Mouse (Mus musculus): ENCODE data around the gene Adcy4. TPM values are rescaled to one million over a fixed set of nuclear protein-coding genes. Genes with fewer than 3 reads are reported as not detected.
A peak's percentile ranks its signal among the peaks of the same experiment; 100 is the strongest.

Adcy4 gene
- polyA plus RNA-seq, 1 experiment: 0.02 TPM

- Histone ChIP-seq H3K36me3 (ENCODE audit: control insufficient read depth, insufficient read depth) (no peaks in the 10 kb centered on the region), H3ac (ENCODE audit: control insufficient read depth, insufficient read length, low read depth) (peak within 1 kb of the TSS; percentile 77), H3K79me3 (ENCODE audit: low read depth) (no peaks in the 10 kb centered on the region), H3K79me2 (ENCODE audit: control insufficient read depth, insufficient read depth) (no peaks in the 10 kb centered on the region), H3K27me3 (ENCODE audit: control insufficient read depth, insufficient read depth, insufficient read length) (no peaks in the 10 kb centered on the region), H3K4me3 (ENCODE audit: insufficient read depth, poor library complexity, severe bottlenecking) (peak within 1 kb of the TSS; percentile 23)
- TF ChIP-seq MAX (IDR thresholded peaks at IDR 0.05) (no peak), CEBPB (IDR thresholded peaks at IDR 0.05; ENCODE audit: low read depth) (peak; percentile 4)
Measured at GRCm38 (mm10) chr14:55822991-55823762, 39.3 kb upstream of the Adcy4 start, which contains the start of gene Nfatc4. Nfatc4 (plus strand) TSS chr14:55823144.

GRCm38 (mm10) chr14:55822435-55822990 is 38.6 kb upstream of the Adcy4 start:
- no peak for TF ChIP-seq FOSL1 (IDR thresholded peaks at IDR 0.05; ENCODE audit: insufficient read depth, low read length, poor library complexity, severe bottlenecking)
- TF ChIP-seq MYOG (IDR thresholded peaks at IDR 0.05; ENCODE audit: control insufficient read depth, extremely low read depth, insufficient read length): no peak
- no peak for TF ChIP-seq CEBPB (IDR thresholded peaks at IDR 0.05; ENCODE audit: low read depth)
- peak; percentile 93 for TF ChIP-seq CTCF (IDR thresholded peaks at IDR 0.05; ENCODE audit: control insufficient read depth, insufficient read depth, insufficient read length)
- no peak for TF ChIP-seq MYOD1 (IDR thresholded peaks at IDR 0.05; ENCODE audit: control insufficient read depth, insufficient read length, low read depth)
- TF ChIP-seq USF1 (IDR thresholded peaks at IDR 0.05; ENCODE audit: low read depth): no peak
- peak; percentile 53 for TF ChIP-seq MAX (IDR thresholded peaks at IDR 0.05)
- no peak overlapping the region for H3ac ChIP-seq (ENCODE audit: control insufficient read depth, insufficient read length, low read depth)
- H3K4me3 ChIP-seq (ENCODE audit: insufficient read depth, poor library complexity, severe bottlenecking): no peak overlapping the region
- no peaks in the 10 kb centered on the region for H3K79me3 ChIP-seq (ENCODE audit: low read depth)
- H3K36me3 ChIP-seq (ENCODE audit: control insufficient read depth, insufficient read depth): no peaks in the 10 kb centered on the region
- no peaks in the 10 kb centered on the region for H3K27me3 ChIP-seq (ENCODE audit: control insufficient read depth, insufficient read depth, insufficient read length)
- H3K79me2 ChIP-seq (ENCODE audit: control insufficient read depth, insufficient read depth): no peaks in the 10 kb centered on the region

GRCm38 (mm10) chr14:55820576-55820975 is 36.7 kb upstream of the Adcy4 start:
- Histone ChIP-seq H3K79me2 (ENCODE audit: control insufficient read depth, insufficient read depth) (no peaks in the 10 kb centered on the region), H3K36me3 (ENCODE audit: control insufficient read depth, insufficient read depth) (no peaks in the 10 kb centered on the region), H3ac (ENCODE audit: control insufficient read depth, insufficient read length, low read depth) (no peak overlapping the region), H3K4me3 (ENCODE audit: insufficient read depth, poor library complexity, severe bottlenecking) (no peak overlapping the region), H3K27me3 (ENCODE audit: control insufficient read depth, insufficient read depth, insufficient read length) (no peaks in the 10 kb centered on the region), H3K79me3 (ENCODE audit: low read depth) (no peaks in the 10 kb centered on the region)
- TF ChIP-seq MYOD1 (IDR thresholded peaks at IDR 0.05; ENCODE audit: control insufficient read depth, insufficient read length, low read depth) (no peak), MYOG (IDR thresholded peaks at IDR 0.05; ENCODE audit: control insufficient read depth, extremely low read depth, insufficient read length) (no peak), CTCF (IDR thresholded peaks at IDR 0.05; ENCODE audit: control insufficient read depth, insufficient read depth, insufficient read length) (no peak), FOSL1 (IDR thresholded peaks at IDR 0.05; ENCODE audit: insufficient read depth, low read length, poor library complexity, severe bottlenecking) (no peak), MAX (IDR thresholded peaks at IDR 0.05) (no peak), CEBPB (IDR thresholded peaks at IDR 0.05; ENCODE audit: low read depth) (no peak), USF1 (IDR thresholded peaks at IDR 0.05; ENCODE audit: low read depth) (no peak)

- no peaks in the 10 kb centered on the region for H3K27me3 ChIP-seq (ENCODE audit: control insufficient read depth, insufficient read depth, insufficient read length)
- H3K79me3 ChIP-seq (ENCODE audit: low read depth): no peaks in the 10 kb centered on the region
- H3K36me3 ChIP-seq (ENCODE audit: control insufficient read depth, insufficient read depth): no peaks in the 10 kb centered on the region
- H3ac ChIP-seq (ENCODE audit: control insufficient read depth, insufficient read length, low read depth): no peak overlapping the region
- TF ChIP-seq USF1 (IDR thresholded peaks at IDR 0.05; ENCODE audit: low read depth) (no peak), MYOG (IDR thresholded peaks at IDR 0.05; ENCODE audit: control insufficient read depth, extremely low read depth, insufficient read length) (no peak), MYOD1 (IDR thresholded peaks at IDR 0.05; ENCODE audit: control insufficient read depth, insufficient read length, low read depth) (no peak), MAX (IDR thresholded peaks at IDR 0.05) (no peak), FOSL1 (IDR thresholded peaks at IDR 0.05; ENCODE audit: insufficient read depth, low read length, poor library complexity, severe bottlenecking) (no peak)
- H3K79me2 ChIP-seq (ENCODE audit: control insufficient read depth, insufficient read depth): no peaks in the 10 kb centered on the region
- no peak overlapping the region for H3K4me3 ChIP-seq (ENCODE audit: insufficient read depth, poor library complexity, severe bottlenecking)
Measured at GRCm38 (mm10) chr14:55819845-55820405, 36.0 kb upstream of the Adcy4 start.

- no peaks in the 10 kb centered on the region for H3K27me3 ChIP-seq (ENCODE audit: control insufficient read depth, insufficient read depth, insufficient read length)
- H3K79me2 ChIP-seq (ENCODE audit: control insufficient read depth, insufficient read depth): no peaks in the 10 kb centered on the region
- no peaks in the 10 kb centered on the region for H3K36me3 ChIP-seq (ENCODE audit: control insufficient read depth, insufficient read depth)
- no peak overlapping the region for H3ac ChIP-seq (ENCODE audit: control insufficient read depth, insufficient read length, low read depth)
- no peak for TF ChIP-seq MAX (IDR thresholded peaks at IDR 0.05)
- no peak for TF ChIP-seq CEBPB (IDR thresholded peaks at IDR 0.05; ENCODE audit: low read depth)
- no peak for TF ChIP-seq MYOD1 (IDR thresholded peaks at IDR 0.05; ENCODE audit: control insufficient read depth, insufficient read length, low read depth)
- no peak for TF ChIP-seq FOSL1 (IDR thresholded peaks at IDR 0.05; ENCODE audit: insufficient read depth, low read length, poor library complexity, severe bottlenecking)
- TF ChIP-seq MYOG (IDR thresholded peaks at IDR 0.05; ENCODE audit: control insufficient read depth, extremely low read depth, insufficient read length): no peak
- no peak for TF ChIP-seq CTCF (IDR thresholded peaks at IDR 0.05; ENCODE audit: control insufficient read depth, insufficient read depth, insufficient read length)
- no peak for TF ChIP-seq USF1 (IDR thresholded peaks at IDR 0.05; ENCODE audit: low read depth)
- H3K79me3 ChIP-seq (ENCODE audit: low read depth): no peaks in the 10 kb centered on the region
- no peak overlapping the region for H3K4me3 ChIP-seq (ENCODE audit: insufficient read depth, poor library complexity, severe bottlenecking)
Measured at GRCm38 (mm10) chr14:55815310-55815751, 31.4 kb upstream of the Adcy4 start.
